Mouse (Mus musculus): ENCODE measurements around the gene Lrrc25. TPM values are rescaled to one million over a fixed set of nuclear protein-coding genes. Genes with fewer than 3 reads are reported as not detected.

Gene Lrrc25
- total RNA-seq, 4 experiments from 2014 or later, result 1.4 to 2.3 (median 1.8) TPM

GRCm38 (mm10) chr8:70647343-70648163 lies 31.6 kb downstream of the Lrrc25 start:
- no peak for DNase-seq (ENCODE audit: low spot score)

DNA sequence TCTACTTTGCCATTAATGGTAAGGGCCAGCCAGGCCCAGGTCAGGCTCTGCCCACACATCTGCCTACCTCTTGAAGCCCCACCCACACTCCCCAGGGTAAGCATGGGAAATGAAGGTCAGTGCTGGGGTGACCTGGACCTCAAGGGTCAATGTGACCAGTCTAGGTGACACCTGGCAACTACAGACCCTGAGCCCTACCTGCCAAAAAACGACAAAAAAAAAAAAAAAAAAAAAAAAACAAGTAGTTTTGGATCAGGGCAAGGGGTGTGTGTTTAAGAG lies 32.1 kb downstream of the Lrrc25 start:
- no peak for DNase-seq (ENCODE audit: low spot score)

DNA sequence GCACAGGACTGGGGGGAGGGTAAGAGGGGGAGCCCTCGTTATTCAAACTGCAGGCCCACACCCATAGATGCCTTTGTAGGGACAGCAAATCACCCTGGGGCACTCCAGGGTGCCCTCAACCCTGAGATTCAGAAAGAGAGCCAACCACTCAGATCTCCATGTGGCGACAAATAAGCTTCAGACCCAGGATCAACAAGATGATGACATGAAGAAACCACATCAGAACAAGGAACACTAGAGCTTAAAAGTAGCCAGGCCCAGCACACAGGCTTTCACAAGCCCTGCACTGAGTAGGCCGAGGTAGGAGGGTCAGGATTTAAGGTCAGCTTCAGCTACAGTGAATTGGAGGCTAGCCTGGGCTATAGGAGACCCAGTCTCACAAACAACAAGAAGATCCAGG lies 33.0 kb downstream of the Lrrc25 start:
- no peak for DNase-seq (ENCODE audit: low spot score)

DNA sequence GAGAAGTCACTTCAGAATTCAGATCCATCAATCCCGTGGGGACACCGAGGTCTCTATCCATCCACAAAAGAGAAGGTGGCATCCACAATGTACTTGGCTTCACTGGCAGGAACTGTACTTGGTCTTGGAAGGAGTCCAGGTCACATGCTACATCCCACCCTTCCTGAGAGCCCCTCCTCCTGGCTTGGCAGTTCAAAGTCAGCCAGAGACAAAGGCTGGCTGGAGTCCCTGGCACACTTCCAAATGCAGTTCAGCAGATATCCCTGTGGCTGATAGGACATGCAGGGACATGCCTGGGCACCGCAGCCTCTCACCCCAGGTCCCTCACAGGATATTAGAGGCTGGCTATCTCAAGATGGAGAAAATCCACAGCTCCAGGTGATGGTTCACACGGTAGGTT lies 33.4 kb downstream of the Lrrc25 start:
- DNase-seq (ENCODE audit: low spot score), result peak; percentile 92

DNA sequence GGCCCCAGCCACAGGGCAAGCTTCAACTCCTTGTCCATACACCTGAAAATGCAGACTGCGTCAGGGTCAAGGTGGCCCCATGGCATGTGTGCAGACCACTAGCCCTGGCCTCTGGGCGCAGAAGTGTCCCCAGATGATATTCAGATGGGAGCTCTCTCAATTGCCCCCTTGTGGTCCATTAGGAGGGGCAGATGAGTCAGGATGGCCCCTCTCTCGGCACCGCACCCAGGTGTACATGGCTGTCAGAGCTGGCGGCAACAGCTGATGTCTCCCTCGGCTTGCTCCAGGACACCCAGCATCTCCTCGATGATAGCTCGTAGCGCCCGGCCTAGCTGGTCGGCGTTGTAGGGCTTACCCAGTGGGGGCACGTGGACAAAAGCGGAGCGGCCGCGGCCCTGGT lies 34.4 kb downstream of the Lrrc25 start:
- DNase-seq (ENCODE audit: low spot score), result no peak

GRCm38 (mm10) chr8:70653226-70653625 lies 37.3 kb downstream of the Lrrc25 start:
- DNase-seq (ENCODE audit: low spot score), result peak; percentile 57

GRCm38 (mm10) chr8:70654121-70654520 lies 38.2 kb downstream of the Lrrc25 start:
- DNase-seq (ENCODE audit: low spot score), result no peak

- no peak for DNase-seq (ENCODE audit: low spot score)
These were observed 39.5 kb downstream of the Lrrc25 start for GRCm38 (mm10) chr8:70655469-70655868.

- no peak for DNase-seq (ENCODE audit: low spot score)
These were observed 40.3 kb downstream of the Lrrc25 start for GRCm38 (mm10) chr8:70656193-70656790.

DNA sequence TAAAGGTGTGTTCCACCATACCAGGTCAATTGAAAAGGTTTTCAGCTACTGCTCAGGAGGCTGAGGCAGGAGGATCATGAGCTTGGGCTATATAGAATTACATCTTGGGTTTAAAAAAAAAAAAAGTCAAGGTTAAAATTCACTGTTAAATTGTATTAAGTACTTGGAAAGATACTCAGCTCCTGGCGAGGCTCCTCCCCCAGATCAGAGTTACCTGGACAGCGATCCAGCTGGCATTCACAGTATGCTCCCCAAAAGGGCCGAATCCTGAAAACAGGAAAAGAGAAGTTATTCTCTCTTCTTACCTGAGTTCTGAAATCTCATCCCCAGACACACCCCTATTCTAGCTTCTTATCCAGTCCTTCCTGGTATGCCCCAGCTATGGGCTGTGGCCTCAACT lies 41.3 kb downstream of the Lrrc25 start:
- no peak for DNase-seq (ENCODE audit: low spot score)

DNA sequence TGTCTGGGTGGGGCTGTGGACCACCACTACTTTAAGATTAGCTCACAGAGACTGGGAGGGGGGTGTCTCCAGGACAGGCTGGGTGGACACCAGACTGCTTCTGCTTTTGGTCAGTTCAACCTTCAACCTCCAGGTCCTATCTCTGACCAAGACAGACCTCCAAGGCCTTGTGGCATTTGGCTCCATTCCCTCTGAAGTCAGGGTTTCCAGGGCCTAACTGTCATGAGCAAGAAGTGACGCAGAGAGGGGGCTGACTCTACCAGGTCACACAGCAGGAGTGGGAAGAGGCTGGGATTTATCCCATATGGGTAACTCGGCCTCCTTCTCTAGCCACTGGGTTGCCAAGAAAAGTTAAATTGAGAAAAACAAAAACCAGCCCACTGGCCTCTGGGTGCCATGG lies 41.8 kb downstream of the Lrrc25 start:
- no peak for DNase-seq (ENCODE audit: low spot score)

GRCm38 (mm10) chr8:70658897-70659603 lies 43.1 kb downstream of the Lrrc25 start:
- DNase-seq (ENCODE audit: low spot score), result no peak

DNA sequence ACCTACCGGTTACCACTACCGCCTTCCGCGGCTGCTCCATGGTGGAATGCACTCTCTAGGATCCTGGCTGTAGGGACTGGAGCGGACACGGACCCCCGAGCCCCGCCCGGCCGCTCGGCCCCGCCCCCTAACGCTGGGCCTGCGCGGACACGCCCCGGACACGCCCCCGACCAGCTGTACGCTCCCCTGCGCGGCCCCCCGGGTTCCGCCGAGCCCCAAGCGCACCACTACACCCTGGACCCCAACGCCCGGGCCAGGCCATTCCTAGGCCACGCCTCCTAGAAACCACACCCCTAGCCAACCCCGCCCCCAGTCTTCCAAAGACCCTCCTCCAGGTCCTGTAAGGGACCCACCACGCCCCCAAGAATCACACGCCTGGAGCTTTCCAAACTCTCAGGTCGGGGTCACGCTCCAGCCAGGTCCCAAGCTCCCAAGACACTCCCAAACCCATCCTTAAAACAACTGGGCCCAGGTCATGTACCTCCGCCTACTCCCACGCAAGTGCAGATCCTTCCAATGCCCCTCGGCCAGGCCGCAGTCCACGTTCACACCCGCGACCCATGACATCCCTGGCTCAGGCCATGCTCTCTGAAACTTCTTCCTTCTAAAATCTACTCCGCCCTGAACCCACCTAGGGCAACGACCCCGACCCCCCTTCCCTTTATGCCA lies 43.8 kb downstream of the Lrrc25 start:
- DNase-seq (ENCODE audit: low spot score), result peak; percentile 88

GRCm38 (mm10) chr8:70660273-70660725 lies 44.3 kb downstream of the Lrrc25 start, which contains the start of gene Pgpep1:
Pgpep1 (minus strand) TSS chr8:70660388.
- DNase-seq (ENCODE audit: low spot score), result no peak

- DNase-seq (ENCODE audit: low spot score), result no peak
These were observed 47.7 kb downstream of the Lrrc25 start for GRCm38 (mm10) chr8:70663691-70664090.

DNA sequence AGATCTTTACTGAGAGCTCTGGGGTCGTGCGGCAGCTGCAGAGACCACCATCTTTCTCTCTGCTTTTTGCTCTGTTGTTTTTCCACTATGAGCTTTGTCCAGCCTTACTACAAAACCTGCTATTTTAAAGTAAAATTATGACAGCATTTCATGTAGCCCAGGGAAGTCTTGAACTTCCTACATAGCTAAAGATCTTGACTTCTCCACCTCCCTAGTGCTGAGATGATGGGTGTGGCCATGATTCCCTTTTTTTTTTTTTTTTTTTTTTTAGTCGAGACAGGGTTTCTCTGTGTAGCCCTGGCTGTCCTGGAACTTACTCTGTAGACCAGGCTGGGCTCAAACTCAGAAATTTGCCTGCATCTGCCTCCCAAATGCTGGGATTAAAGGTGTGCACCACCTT lies 48.7 kb downstream of the Lrrc25 start:
- DNase-seq (ENCODE audit: low spot score), result no peak

GRCm38 (mm10) chr8:70665599-70665998 lies 49.6 kb downstream of the Lrrc25 start:
- DNase-seq (ENCODE audit: low spot score), result no peak

DNA sequence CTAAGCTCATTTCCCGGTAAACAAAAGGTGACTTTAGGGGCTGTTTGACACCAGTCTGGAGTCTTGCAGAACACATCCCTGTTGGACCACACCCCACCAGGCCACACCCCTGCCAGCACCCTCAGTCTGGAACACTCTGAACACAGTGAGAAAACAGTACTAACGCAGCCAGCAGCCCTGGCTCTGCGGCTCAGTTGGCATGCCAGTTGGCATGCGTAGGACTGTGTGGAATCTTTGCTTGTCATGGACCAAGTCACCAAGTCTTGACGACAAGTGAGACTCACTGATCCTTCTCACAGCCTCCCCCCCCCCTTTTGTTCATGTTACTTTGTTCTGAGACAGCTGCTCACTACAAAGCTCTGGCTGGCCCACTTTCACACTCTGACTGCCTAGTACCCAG lies 51.1 kb downstream of the Lrrc25 start:
- DNase-seq (ENCODE audit: low spot score), result peak; percentile 69
